Mouse (Mus musculus) brain, embryonic 18.5 days (tissue): ENCODE results near the gene Pabpn1.

Source experiments
- DNase-seq: peaks from one replicate; pipeline ENCODE4 v3.0.0-alpha.2; 2012; ENCODE audit warnings: low read depth, low spot score

Gene Pabpn1

DNA sequence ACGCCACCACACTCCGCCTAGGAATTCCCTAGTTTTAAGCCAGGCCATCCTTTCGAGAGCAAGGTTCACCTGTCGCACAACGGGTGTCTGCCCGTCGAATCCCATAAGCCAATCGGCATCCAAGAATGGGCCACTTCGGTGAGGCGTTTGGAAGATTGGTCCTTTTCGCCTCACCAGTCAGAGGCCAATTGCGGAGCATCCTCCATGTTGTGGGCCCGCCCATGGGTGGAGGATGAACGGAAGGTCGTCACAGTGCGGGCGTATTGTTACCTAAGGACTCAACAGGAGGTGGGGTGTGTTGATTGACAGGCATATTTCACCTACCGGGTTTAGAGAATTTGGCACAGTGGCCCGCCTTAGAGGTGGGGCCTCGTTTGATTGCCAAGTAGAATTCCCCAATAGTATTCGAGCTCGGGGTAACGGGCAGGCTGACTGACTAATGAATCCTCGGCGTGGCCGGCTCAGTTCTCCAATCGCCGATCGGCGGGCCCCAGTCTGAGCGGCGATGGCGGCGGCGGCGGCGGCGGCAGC, 1.4 kb downstream of the Pabpn1 start:
- DNase-seq, result peak; percentile 100

GRCm38 (mm10) chr14:54894296-54895151, 2.2 kb downstream of the Pabpn1 start:
- DNase-seq, result no peak

GRCm38 (mm10) chr14:54897445-54897844, 5.1 kb downstream of the Pabpn1 start:
- DNase-seq, result no peak

DNA sequence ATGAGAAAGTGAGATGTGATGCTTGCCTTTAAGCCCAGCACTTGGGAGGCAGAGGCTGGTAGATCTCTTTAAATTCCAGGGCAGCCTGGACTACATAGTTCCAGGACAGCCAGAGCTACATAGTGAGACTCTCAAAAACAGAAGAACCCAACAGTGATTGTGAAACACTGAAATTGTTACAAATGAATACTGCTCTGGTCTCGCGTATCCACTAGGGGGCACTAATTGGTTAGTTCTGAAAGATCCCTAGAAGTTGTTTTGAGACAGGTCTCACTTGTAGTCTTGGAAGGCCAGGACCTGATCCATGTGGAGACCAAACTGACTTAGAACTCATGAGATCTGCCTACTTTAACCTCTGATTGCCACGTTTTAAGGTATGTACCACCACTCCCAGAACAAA, 8.1 kb downstream of the Pabpn1 start:
- DNase-seq, result no peak

- no peak for DNase-seq
These were observed 11.3 kb downstream of the Pabpn1 start for GRCm38 (mm10) chr14:54903641-54904040.

GRCm38 (mm10) chr14:54908682-54909081, 16.4 kb downstream of the Pabpn1 start:
- no peak for DNase-seq

DNA sequence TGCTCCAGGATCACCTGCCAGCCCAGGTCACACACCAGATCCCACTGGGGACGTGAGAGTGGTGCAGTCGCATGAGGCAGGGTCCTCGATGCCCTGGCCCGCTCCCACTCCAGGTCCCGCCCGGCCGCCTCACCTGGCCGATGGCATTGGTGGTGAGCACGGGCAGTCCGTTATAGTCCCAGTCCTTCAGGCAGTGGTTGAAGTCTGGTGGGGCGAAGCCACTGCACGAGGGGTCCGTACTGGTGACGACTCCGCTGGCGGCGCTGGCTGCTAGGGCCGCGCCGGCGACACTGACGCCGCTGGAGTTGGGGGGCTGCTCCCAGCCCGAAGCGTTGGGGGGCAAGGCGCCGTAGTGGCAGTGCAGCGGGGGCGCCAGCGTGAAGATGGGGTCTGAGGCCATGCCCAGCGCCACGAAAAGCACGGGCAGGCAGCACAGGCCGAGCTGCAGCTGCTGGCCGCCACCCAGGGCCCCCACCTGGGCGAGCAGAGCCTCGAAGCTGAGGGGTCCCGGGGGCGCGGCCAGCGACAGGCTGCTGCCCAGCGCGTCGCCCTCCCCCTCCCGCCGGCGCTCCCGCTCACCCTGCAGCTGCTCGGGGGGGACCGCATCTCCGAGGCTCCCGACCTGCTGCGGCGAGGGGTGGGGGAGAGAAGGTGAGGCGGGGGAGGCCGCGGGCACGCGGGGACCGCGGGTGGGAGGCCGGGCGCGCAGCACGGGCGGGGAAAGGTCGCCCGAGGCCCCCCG, 20.0 kb downstream of the Pabpn1 start:
- DNase-seq, result no peak

GRCm38 (mm10) chr14:54912886-54913285, 20.6 kb downstream of the Pabpn1 start, which contains the start of gene Slc22a17:
Slc22a17 (minus strand) TSS chr14:54913132.
- peak; percentile 84 for DNase-seq

DNA sequence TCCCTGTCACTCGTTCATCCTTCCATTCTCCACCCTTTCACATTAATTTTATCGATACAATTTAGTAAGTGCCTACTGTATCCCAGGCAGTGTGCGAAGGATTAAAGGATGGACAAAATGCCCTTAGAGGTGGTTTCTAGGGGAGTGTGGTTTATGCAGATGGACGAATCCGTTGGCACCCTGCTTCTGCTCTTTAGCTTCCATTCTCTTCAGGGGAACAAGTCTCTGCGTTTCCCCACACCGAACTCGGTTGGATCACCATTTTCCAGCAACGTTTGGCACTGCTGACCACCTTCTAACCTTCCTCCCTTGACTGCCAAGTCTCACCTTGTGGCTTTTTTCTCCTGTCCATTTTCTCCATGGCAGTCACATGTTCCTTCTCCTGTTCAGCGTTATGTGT, 21.0 kb downstream of the Pabpn1 start:
- no peak for DNase-seq

DNA sequence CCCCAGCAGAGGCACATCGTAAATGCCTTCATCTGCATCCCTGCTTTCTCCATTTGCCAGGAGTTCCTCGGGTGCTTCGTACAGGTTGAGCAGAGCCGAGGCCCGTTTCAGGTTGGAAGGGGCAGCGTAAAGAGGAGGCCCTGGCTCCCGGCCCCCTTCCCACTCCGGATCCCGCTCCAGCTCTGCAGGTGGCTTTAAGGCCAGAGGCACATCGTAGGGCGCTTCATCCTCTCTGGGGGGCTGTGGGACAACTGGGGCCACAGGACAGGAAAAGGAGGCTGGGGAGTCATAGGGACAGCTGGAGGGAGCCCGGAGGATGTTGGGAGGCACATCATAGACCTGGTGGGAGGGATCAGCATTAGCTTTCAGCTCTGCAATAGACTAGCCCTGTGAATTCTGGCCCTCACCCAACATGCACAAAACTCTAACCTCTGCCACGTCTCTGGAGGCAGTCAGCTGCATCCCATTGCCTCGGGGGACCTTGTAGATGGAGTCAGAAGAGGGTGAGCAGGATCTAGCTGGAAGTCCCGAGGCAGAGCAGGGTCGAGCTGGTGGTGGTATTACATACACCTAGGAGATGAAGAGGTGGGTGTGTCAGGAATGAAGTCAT, 27.9 kb downstream of the Pabpn1 start:
- no peak for DNase-seq

- no peak for DNase-seq
These were observed 32.5 kb downstream of the Pabpn1 start for GRCm38 (mm10) chr14:54924641-54925348.

GRCm38 (mm10) chr14:54925349-54926342, 33.3 kb downstream of the Pabpn1 start, which contains the start of gene Efs:
Efs (minus strand) TSS chr14:54926126.
- no peak for DNase-seq

DNA sequence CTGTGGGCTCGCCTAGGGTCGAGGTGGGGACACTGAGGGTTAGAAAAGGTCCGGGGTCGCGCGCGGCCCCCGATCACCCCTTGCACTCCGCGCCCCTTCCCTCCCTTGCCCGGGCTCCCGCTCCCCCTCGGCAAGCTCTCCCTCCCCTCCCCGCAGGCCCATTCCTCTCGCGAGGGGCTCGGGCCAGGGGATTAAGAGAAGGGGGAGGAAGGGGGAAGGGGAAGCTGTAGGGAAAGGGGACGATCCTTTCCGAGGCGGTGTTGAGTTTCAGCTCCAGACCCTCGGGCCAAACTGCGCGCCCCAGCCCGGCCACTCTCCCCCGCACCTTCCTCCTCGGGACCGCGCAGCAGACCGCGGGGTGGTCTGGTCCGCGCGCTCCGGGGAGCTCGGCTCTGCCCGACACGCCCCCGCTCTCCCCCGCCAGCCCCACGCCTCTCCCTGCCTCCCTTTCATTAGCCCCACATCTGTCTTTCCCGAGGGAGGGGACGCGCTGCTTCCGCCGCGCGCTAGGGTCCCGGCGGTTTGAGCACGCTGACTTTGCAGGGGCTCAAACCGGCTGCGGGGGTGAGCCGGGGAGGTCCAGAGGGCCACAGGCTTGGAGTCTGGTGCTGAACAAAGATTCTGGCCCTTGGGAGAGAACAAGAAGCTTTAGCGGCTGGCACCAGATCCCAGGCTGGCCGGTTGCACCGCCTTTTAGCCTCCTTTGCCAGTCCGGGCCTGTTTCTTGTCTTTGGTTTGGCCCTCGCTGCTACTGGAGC, 34.3 kb downstream of the Pabpn1 start:
- DNase-seq, result no peak

GRCm38 (mm10) chr14:54927296-54927695, 35.0 kb downstream of the Pabpn1 start:
- no peak for DNase-seq

- no peak for DNase-seq
These were observed 37.5 kb downstream of the Pabpn1 start for GRCm38 (mm10) chr14:54929801-54930200.

- no peak for DNase-seq
These were observed 38.1 kb downstream of the Pabpn1 start for GRCm38 (mm10) chr14:54930431-54930830.

DNA sequence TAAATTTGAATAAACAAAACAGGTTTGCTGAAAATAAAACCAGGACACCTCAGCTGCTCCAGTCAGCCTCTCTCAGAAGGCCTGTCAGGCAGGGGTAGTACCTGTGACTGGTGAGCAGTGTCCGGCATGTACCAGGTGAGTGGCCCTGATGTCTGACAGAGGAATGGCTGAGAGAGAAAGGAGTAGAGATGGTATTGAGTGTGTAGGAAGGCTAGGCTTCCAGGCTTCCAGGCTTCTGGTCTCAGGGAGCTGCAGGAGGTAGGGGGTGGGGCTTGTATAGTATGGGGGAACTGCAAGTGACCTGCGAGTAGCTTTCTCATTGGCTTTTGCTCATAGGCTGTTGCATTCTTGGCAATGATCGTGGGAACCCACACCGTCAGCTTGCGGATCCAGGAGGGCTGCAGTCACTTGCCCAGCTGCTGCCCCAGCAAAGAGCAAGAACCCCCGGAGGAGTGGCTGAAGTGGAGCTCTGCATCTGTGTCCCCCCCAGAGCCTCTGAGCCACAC, 40.4 kb downstream of the Pabpn1 start, which contains the start of gene Il25:
Gene Il25 (plus strand): TSS at position 51 of the 506 bp plus-strand sequence.
- no peak for DNase-seq

DNA sequence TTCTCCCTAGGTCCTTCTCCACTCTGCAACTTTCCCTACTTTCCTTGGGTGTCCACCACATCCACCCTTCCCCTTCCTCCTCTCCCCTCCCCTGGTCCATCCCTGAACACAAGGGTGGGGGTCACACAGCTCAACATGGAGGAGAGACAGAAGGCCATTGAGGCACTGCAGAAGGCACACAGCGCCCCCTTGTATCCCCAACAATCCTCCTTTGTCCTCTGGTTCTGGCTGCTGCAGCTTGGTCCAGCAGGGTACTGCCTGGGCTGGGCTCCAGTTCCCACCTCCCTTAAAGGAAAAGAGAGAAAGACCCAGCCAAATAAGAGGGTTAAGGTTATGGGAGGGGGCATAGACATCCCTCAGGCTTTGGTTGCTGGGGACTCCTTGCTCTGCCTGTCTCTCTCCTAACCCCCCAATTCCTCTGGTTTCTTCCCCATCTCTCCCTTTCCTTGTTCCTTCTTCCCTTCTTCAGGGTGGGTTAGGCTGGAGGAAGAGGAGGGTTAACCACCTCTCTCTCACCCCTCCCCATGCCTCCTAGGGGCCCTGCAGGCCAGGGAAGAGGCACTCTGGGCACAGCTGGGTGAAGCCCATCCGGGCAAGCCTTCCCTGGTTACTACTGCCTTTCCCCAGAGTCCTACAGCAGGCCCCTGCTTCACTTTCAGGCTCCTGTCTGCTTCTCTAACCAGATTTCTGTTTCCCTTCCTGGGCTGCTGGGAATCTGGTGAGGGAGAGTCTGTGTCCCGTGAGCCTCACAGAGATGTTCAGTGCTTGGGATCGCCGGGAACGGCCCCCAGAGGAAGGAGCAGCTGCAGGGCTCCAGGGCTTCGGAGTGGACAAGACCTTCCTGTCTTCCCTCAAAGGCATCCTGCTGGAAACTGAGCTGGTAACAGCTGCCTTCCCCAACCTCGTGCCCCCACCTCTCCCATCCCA, 43.9 kb downstream of the Pabpn1 start, which contains the start of gene Cmtm5:
Gene Cmtm5 (plus strand): TSS at position 358 of the 927 bp plus-strand sequence.
- DNase-seq, result no peak
